Mouse (Mus musculus) 416B (cell line): ENCODE data around the gene Cdk8.
A peak's percentile ranks its signal among the peaks of the same experiment; 100 is the strongest.

Source experiments
- DNase-seq: peaks from one replicate; pipeline ENCODE4 v3.0.0; 2011; ENCODE audit warnings: low read depth

Cdk8 gene

GRCm38 (mm10) chr5:146232816-146233215, 1.8 kb downstream of the Cdk8 start:
- DNase-seq: no peak

GRCm38 (mm10) chr5:146234336-146234735, 3.3 kb downstream of the Cdk8 start:
- DNase-seq: no peak

GRCm38 (mm10) chr5:146238274-146238673, 7.2 kb downstream of the Cdk8 start:
- peak; percentile 33 for DNase-seq

GRCm38 (mm10) chr5:146240771-146241170, 9.7 kb downstream of the Cdk8 start:
- DNase-seq: no peak

- DNase-seq: no peak
Measured at GRCm38 (mm10) chr5:146241202-146241601, 10.2 kb downstream of the Cdk8 start.

GRCm38 (mm10) chr5:146245193-146245592, 14.2 kb downstream of the Cdk8 start:
- no peak for DNase-seq

GRCm38 (mm10) chr5:146245646-146246370, 14.8 kb downstream of the Cdk8 start:
- no peak for DNase-seq

- peak; percentile 30 for DNase-seq
Measured at GRCm38 (mm10) chr5:146246386-146246785, 15.4 kb downstream of the Cdk8 start.

- DNase-seq: no peak
Measured at GRCm38 (mm10) chr5:146247709-146248108, 16.7 kb downstream of the Cdk8 start.

GRCm38 (mm10) chr5:146248746-146249145, 17.7 kb downstream of the Cdk8 start:
- peak; percentile 82 for DNase-seq

- no peak for DNase-seq
Measured at GRCm38 (mm10) chr5:146250369-146251075, 19.5 kb downstream of the Cdk8 start.

- no peak for DNase-seq
Measured at GRCm38 (mm10) chr5:146251663-146252429, 20.8 kb downstream of the Cdk8 start.

GRCm38 (mm10) chr5:146253644-146254043, 22.6 kb downstream of the Cdk8 start:
- DNase-seq: no peak

GRCm38 (mm10) chr5:146260003-146260402, 29.0 kb downstream of the Cdk8 start:
- peak; percentile 46 for DNase-seq

- DNase-seq: no peak
Measured at GRCm38 (mm10) chr5:146265934-146266591, 35.0 kb downstream of the Cdk8 start.

GRCm38 (mm10) chr5:146267776-146268175, 36.7 kb downstream of the Cdk8 start:
- DNase-seq: no peak

GRCm38 (mm10) chr5:146270593-146270992, 39.6 kb downstream of the Cdk8 start:
- peak; percentile 61 for DNase-seq

- no peak for DNase-seq
Measured at GRCm38 (mm10) chr5:146271662-146272061, 40.6 kb downstream of the Cdk8 start.

- no peak for DNase-seq
Measured at GRCm38 (mm10) chr5:146273096-146273495, 42.1 kb downstream of the Cdk8 start.

- DNase-seq: no peak
Measured at GRCm38 (mm10) chr5:146274420-146275045, 43.5 kb downstream of the Cdk8 start.

- no peak for DNase-seq
Measured at GRCm38 (mm10) chr5:146277513-146277912, 46.5 kb downstream of the Cdk8 start.

GRCm38 (mm10) chr5:146280012-146280411, 49.0 kb downstream of the Cdk8 start:
- no peak for DNase-seq
